Mouse (Mus musculus) liver, postnatal 0 days (tissue): ENCODE results near the gene Wnt10b.

Source experiments
- CTCF ChIP-seq: sonication (generic); IDR thresholded peaks from 2 replicates; pipeline ENCODE4 v1.5.1; 2016; ENCODE audit warnings: antibody characterized with exemption, low read depth
- EP300 ChIP-seq: IDR thresholded peaks from 2 replicates; pipeline ENCODE4 v1.6.1; 2016; ENCODE audit warnings: antibody characterized with exemption, low read depth, mild to moderate bottlenecking

DNA sequence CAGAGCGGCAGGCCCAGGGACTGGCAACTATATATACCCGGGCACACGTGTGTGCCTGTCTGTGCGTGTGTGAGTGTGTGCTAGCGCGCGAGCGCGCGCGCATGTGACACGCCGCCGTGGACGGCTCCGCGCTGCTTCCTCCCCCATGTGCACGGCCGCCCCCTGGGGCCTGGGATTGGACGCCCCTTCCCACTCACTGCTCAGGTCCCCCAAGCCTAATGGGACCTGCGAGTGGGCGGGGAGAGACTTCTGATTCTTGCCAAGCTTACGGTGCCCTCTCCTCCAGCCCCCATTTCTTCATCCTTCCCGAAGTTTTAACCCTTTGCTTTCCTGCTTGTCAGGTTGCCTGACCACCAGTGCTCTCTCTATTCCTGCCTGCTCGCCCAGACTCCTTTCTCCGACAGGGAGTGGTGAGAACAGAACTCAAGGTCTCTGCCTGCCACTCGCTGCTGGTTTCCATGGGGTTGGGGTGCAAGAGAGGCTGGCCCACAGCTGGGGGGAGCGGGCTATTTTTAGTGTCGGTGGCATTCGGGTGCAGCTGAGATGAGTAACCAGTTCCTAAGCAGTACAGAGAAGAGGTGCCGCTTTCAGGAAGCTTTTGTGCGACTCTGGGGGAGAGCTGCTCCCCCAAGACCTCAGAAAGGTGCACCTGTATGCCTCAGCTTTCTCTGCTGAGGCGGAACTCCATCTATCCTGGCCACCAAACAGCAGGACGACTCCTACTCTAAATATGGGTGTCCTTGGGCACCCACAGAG is 30.1 kb upstream of the Wnt10b start:
- no peak for TF ChIP-seq CTCF
- TF ChIP-seq EP300, result no peak
